Mouse (Mus musculus) urinary bladder, postnatal 14 days (tissue): ENCODE data around the gene Brd1.

ENCODE experiments used
- DNase-seq: peaks from one replicate; pipeline ENCODE4 v3.0.0; 2021; ENCODE audit warnings: low spot score

Gene Brd1

DNA sequence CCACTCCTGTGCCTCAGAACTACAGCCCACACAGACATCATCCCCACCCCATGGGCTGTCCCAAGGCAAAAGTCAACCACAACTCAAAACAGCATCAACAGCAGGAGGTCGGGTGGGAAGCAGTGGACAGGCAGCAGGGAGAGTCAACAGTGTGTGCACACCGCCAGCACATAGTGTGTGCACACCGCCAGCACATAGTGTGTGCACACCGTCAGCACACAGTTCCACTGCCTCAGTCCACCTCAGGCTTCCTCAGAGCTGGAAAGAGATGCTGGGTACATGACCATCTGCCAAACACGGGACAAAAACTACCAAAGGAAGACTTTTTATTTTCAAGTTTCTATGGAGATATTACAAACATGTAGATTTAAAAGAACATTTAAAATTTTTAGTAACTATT lies 47.3 kb downstream of the Brd1 start:
- DNase-seq, result no peak

DNA sequence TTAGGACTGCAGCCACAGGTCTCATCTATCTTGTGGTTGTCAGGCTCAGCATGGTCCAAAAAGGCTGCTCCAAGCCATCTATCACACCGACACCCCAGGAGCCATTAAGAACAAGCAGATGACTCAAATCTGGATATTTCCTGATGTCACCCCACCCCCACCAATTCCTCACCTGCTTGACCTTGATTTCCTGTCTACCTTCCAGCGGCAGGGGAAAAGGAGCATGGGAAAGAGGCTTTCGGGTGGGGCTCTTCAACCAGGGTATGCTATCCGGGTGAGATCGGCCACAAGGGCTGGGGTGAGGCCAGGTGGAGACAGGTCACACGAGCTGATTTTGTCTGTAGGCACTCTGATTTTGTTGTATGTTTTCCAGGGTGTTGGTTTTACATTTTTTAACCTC lies 50.0 kb downstream of the Brd1 start:
- no peak for DNase-seq

DNA sequence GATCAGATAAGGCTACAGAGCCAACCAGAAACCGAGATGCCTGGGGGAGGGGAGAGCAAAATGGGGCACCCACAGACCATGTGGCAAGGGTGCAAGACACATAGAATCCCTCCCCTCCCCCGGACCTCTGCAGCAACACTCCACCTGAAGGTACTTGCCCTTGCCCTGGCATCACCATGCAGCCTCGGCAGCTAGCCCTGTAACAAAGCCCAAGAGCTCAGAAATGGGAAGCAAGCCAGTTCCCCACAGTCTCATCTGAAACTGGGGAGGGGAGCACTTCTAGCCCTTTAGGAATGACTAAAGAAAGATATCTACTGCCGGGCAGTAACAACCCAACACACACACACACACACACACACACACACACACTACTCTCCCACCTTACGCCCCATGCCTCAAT lies 53.1 kb downstream of the Brd1 start:
- DNase-seq, result no peak

DNA sequence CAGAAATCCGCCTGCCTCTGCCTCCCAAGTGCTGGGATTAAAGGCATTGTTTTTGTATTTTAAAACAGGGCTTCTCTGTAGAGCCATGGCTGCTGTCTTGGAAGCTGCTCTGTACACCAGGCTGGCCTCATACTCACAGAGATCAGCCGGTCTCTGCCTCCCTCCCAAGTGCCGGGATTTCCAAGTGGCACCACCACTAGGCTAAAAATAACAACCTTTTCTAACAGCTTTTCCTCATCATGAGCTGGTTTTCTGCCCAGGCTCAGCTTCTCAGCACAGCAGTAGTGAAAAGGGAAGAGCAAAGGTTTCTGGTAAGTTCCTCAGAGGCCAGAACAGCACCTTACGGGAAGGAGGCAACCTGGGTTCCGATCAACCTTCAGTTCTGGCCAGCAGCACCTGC lies 56.5 kb downstream of the Brd1 start:
- DNase-seq, result no peak

DNA sequence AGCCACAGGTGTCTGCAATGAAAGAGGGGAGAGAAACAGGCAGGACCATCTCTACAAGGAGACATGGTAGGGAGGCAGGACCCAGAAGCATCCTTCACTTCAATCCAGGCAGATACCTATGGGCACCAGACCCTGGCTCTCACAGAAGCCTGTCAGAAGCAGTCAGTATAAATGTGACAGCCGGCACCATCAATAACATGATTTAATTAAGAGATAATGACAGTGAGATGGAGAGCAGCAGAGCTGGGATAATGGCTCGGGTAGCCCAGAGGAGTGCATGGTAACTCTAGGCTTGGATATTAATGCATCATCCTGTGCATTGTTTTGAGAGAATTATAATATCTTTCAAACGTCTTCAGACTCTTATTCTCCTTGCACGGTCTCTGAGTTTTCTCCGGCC lies 58.0 kb downstream of the Brd1 start:
- DNase-seq, result no peak

DNA sequence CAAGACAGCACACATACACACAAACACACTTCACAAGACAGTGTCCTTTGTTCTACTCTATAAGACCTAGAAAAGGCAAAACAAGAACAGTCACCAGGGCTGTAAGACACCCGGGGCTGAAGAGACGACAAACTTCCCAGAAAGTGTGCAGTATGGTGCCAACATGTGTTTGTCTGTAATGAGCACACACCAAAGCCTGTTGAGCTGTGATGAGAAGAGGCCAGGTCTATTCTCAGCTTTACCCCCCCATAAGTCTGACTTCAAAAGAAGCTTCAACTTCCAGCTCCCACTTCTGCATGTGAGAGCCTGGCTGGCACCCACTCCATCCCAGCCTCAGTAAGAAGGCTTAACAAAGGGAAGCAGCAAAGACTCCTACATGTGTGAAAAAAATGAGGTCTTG lies 65.3 kb downstream of the Brd1 start:
- DNase-seq, result no peak

DNA sequence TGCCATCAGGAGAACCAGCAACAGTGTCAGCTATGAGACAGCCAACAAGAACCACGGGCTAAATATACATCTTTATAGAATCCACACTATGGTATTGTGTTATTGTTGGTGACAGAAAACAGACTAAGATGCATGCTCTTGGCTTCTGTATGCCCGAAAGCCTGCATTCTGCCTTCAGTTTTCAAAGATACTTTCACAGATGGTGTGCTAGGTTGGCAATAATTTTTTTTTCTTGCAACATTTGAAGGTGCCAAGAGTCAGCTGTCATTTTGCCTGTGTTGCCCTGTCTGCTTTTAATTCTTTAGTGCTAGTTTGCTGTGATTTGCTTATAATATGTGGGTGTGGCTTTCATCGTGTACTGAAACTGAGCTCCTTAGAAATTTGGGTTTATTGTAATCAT lies 66.4 kb downstream of the Brd1 start:
- DNase-seq, result no peak

DNA sequence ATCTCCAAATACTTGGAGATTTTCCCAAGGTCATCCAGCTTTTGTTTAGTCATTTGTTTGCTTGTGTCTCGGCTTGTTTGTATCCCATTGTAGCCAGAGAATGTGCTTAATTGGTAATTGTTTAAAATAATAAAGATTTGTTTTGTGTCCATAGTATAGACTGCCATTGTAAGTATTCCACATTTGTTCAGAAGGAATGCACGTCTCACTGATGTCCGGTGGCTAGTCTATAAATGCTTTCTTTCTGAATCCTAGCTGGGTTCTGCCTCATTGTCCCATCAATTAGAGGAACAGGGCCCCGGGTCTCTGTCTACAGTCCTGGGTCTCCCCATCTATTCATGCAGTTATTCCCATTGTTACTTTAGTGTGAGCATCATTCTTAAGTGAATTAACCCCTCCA lies 68.2 kb downstream of the Brd1 start:
- DNase-seq, result no peak

DNA sequence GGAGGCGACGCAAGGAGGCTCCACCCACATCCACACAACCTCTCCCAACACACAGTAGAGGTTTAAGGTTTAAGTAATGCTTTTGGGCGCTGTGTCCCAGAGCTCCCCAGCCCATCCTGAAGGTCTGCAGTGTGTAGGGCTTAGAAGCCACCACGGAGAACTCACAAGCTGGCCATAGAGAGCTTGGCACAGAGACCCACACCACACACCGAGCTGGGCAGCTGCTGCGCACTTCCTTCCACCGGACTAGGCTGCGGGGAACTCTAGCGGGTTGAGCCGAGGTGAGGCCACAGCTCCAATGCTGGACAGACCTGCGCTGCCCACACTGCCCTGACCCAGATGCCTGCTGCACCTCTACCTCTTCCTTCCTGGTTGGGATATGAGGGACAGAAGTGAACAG lies 71.0 kb downstream of the Brd1 start:
- no peak for DNase-seq

DNA sequence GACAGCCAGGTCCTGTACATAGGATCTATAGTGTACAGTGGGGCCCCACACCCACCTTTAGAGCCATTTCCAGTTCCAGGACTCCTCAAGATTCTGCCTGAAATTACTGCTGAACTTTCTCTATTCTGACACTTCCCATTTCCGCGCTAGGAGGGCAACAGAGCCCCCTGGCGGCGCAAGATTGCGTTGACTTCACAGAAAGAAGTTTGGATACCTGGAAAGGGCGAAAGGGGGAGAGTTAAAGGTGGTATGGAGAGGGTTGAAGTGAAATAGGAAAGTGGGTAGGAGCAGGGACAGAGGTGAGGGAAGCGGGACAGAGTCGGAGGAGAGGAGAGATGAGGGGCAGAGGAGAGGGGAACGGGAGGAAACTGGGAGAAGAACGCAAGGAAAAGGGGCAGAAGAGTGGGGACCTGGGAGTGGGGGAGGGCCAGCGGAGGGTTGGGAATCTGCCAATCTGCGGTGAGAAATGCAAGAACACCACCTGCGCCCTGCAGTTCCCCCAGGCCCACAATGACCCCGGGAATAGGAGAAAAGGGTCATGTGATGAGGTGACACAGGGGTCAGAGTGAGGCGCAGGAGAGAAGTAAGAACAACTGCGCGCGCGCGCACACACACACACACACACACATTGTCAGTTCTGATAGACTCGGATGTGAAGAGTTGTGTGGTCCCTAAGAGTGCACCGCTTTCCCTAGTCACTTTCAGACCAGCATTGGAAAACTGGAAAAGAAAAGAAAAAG lies 71.8 kb downstream of the Brd1 start:
- DNase-seq, result peak; percentile 40

DNA sequence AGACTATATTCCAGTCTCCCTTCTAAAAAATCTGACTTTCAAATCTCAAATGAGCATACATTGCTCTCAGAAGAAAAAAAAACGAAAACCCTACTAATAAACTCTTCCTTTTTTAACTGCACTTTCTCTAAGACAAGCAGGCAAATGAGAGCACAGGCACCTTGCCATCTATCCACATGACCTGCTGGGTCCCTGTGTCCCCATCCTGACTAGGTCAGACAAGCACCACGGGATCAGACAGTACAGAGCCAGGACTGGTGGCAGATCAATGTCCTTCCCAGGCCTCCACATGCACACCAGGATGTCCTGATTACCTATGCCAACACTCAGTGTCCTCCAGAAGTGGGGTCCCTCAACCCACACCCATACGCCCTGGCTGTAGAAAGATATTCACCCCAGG lies 72.4 kb downstream of the Brd1 start:
- DNase-seq, result no peak

DNA sequence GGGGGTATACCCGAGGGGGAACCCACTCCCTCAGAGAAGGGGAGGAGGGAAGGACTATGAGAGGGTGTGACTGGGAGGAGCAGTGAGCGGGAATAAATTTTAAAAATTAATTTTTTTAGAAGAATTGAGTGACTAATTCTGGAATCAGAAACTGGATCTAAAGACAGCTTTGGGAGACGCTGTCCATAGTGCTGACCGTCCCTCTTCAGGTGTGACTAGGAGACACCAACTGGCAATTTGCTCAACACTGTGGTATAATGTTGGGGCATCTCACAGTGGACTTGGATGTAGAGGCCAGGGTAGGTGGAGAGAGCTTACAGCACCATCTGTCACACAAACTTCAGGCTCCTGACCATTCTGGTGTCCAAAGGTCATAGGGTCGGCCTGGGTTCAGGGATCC lies 82.0 kb downstream of the Brd1 start:
- DNase-seq, result no peak

DNA sequence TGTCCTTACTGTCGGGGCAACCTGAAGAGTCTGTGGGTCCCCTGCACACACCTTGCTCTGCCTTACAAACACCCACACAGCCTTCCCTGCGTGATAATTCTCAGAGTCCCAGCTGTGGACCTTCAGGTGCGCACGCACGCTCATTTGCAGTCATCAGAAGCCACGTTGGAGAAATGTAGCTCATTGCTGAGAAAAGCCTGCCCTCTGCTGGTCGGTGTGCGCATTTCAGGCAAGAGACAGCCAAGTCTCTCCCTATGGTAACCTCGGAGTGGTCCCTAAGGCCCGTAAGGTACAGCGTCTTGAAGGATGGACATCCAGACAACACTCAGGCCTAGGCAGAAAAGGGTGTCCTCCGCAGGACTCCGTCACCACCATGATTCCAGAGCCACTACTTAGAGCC lies 83.0 kb downstream of the Brd1 start:
- DNase-seq, result peak; percentile 47
